Mouse (Mus musculus) heart, postnatal 0 days (tissue): ENCODE measurements around the gene Tex45. TPM values are rescaled to one million over a fixed set of nuclear protein-coding genes. Genes with fewer than 3 reads are reported as not detected.
A peak's percentile ranks its signal among the peaks of the same experiment; 100 is the strongest.

Experiments used
- ATAC-seq: fragments of 200-750 bp; cut with Nextera tagmentation; 2 replicates; pipeline ENCODE4 v1.8.0; 2017; ENCODE audit warnings: low read depth, moderate number of reproducible peaks, moderate library complexity; ENCODE audit not compliant: insufficient read depth
- DNase-seq: peaks from one replicate; pipeline ENCODE4 v3.0.0-alpha.2; 2016; ENCODE audit warnings: low spot score
- H3K27ac ChIP-seq: fragments of 300-500 bp; sonication (generic); 2 replicates; pipeline ENCODE4 v1.5.1; 2014; ENCODE audit warnings: low read depth, mild to moderate bottlenecking
- H3K27me3 ChIP-seq: fragments of 300-500 bp; sonication (generic); 2 replicates; pipeline ENCODE4 v1.6.1; 2014; ENCODE audit warnings: low read length, mixed read lengths; ENCODE audit not compliant: control insufficient read depth, insufficient read depth
- H3K36me3 ChIP-seq: fragments of 300-500 bp; sonication (generic); replicated peaks from 2 replicates; pipeline ENCODE4 v1.6.1; 2014; ENCODE audit warnings: low read length, mixed read lengths; ENCODE audit not compliant: control insufficient read depth, insufficient read depth
- H3K4me1 ChIP-seq: fragments of 300-500 bp; sonication (generic); 2 replicates; pipeline ENCODE4 v1.6.1; 2014; ENCODE audit warnings: antibody characterized with exemption; ENCODE audit not compliant: control insufficient read depth, insufficient read depth
- H3K4me2 ChIP-seq: fragments of 300-500 bp; sonication (generic); 2 replicates; pipeline ENCODE4 v1.6.1; 2014; ENCODE audit warnings: low read depth, mild to moderate bottlenecking, low read length, moderate library complexity
- H3K4me3 ChIP-seq: fragments of 300-500 bp; sonication (generic); 2 replicates; pipeline ENCODE4 v1.5.1; 2014; ENCODE audit warnings: low read depth, low read length
- H3K9ac ChIP-seq: fragments of 300-500 bp; sonication (generic); replicated peaks from 2 replicates; pipeline ENCODE4 v1.6.1; 2014; ENCODE audit warnings: low read depth, low read length, mixed read lengths
- H3K9me3 ChIP-seq: fragments of 300-500 bp; sonication (generic); replicated peaks from 2 replicates; pipeline ENCODE4 v1.6.1; 2016; ENCODE audit warnings: low read length; ENCODE audit not compliant: control insufficient read depth
- CTCF ChIP-seq: IDR thresholded peaks from 2 replicates; pipeline ENCODE4 v1.5.1; 2016; ENCODE audit warnings: antibody characterized with exemption, control low read depth, low read depth
- EP300 ChIP-seq: IDR thresholded peaks from 2 replicates; pipeline ENCODE4 v1.6.1; 2016; ENCODE audit warnings: antibody characterized with exemption, low read depth
- WGBS: fragments of 180-500 bp; shearing (Covaris S2); extraction: QIAGEN DNeasy Blood & Tissue Kit; methylation state at CpG from one replicate; pipeline ENCODE4 v1.1.7; 2014; 5-methylcytosine and 5-hydroxymethylcytosine counted together
- polyA plus RNA-seq: library from polyadenylated mRNA; unstranded; fragments of >200 nt; fragmentation: Nextera tagmentation; extraction: Ambion mirVana; gene quantifications from 2 replicates; pipeline ENCODE4 v1.2.1, GENCODE M21; 2015
- total RNA-seq: library from RNA; depleted of rRNA; stranded (reverse); fragments of >200 nt; gene quantifications from 2 replicates; pipeline ENCODE4 v1.2.3, GENCODE M21; 2014; ENCODE audit warnings: low replicate concordance

Tex45 gene
- total and polyA plus RNA-seq, 2 experiments from 2014 or later, result not detected

DNA sequence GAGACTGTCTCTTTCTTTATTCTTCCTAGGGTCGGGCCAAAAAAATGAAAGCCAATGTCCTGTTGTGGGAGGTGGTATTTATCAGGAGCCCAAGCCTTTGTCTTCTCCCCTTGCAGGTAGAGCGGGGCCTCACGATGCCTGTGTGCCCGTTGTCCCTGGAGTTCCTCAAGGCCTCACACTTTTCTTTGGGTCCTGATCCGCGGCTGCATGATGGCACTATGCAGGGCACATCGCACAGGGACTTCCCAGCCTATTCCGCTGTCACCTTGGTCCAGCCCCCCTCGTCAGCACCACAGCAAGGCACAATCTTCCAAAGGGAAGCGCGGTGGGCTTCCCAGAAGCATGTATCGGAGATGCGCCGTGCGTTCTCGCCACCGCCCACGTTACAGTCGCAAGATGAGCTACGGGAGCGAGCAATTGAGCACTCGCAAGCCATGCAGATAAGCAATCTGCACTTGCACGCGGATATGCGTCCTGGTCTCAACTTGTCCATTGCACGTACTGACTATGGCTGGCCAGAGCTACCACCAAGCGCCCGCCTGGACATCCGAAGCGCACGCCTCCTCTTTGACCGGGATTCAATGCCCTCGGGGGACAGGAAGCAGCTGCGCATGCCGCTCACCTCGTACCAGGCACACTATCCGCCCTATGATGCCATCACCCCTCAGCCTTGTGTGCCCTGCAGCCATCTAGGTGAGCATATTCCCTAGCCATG is 5.2 kb downstream of the Tex45 start:
- no peak overlapping the region for H3K27ac ChIP-seq
- DNase-seq (no peak), ATAC-seq (no peak)
- peak overlapping the region; percentile 32 for H3K4me3 ChIP-seq
- H3K4me1 ChIP-seq, result 0 out of 2 replicates have a peak, but pooled peaks cover 3% of the 10 kb centered on the region
- 19% methylated on average over 37 of the region's 37 CpGs for WGBS
- no peaks in the 10 kb centered on the region for H3K27me3 ChIP-seq
- peak overlapping the region; percentile 57 for H3K4me2 ChIP-seq
- H3K36me3 ChIP-seq, result no peaks in the 10 kb centered on the region
- no peak overlapping the region for H3K9ac ChIP-seq
- H3K9me3 ChIP-seq, result no peaks in the 10 kb centered on the region
- TF ChIP-seq EP300 (no peak), CTCF (no peak)

- Histone ChIP-seq H3K4me3 (no peak overlapping the region), H3K36me3 (no peaks in the 10 kb centered on the region), H3K4me1 (0 out of 2 replicates have a peak, but pooled peaks cover 3% of the 10 kb centered on the region), H3K9ac (no peak overlapping the region), H3K4me2 (no peak overlapping the region), H3K27ac (no peak overlapping the region), H3K9me3 (no peaks in the 10 kb centered on the region), H3K27me3 (no peaks in the 10 kb centered on the region)
- TF ChIP-seq EP300 (no peak), CTCF (no peak)
- no peak for DNase-seq
- no peak for ATAC-seq
- WGBS, result 43% methylated on average over 4 of the region's 4 CpGs
These were observed 9.6 kb downstream of the Tex45 start for GRCm38 (mm10) chr8:3480221-3480785.

- Histone ChIP-seq H3K9ac (no peak overlapping the region), H3K9me3 (no peaks in the 10 kb centered on the region), H3K4me2 (no peak overlapping the region), H3K27me3 (no peaks in the 10 kb centered on the region), H3K36me3 (no peaks in the 10 kb centered on the region), H3K27ac (no peak overlapping the region), H3K4me3 (no peak overlapping the region), H3K4me1 (0 out of 2 replicates have a peak, but pooled peaks cover 2% of the 10 kb centered on the region)
- TF ChIP-seq EP300, result no peak
- TF ChIP-seq CTCF, result no peak
- DNase-seq, result no peak
- 62% methylated on average over 5 of the region's 5 CpGs for WGBS
- no peak for ATAC-seq
These were observed 10.9 kb downstream of the Tex45 start for GRCm38 (mm10) chr8:3481605-3482004.

DNA sequence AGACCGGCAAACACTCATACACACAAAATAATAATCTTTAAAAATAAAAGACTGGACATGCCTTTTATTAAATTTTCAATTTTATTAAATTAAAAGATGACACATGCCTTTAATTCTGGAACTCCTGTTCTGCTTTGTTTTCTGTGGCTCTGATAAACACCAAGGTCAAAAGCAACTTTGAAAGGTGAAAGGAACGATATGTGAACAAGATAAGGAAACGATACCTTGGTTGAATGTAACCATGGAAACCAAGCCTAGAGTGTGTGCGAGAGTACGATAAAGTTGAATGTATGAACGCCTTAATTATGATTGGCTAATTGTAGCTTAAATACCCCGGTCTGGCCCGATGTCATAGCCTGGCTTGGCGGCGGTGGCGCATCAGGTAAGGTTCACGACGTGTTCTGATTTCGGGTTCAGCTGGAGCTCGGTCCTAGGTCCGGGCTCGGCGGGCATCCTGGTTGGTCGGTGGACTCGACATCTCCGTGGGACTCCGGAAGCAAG is 11.6 kb downstream of the Tex45 start:
- no peak overlapping the region for H3K4me3 ChIP-seq
- H3K36me3 ChIP-seq, result no peaks in the 10 kb centered on the region
- DNase-seq (no peak), ATAC-seq (no peak)
- H3K9ac ChIP-seq, result no peak overlapping the region
- no peak overlapping the region for H3K4me2 ChIP-seq
- H3K4me1 ChIP-seq, result 0 out of 2 replicates have a peak, but pooled peaks cover 9% of the 10 kb centered on the region
- no peak for TF ChIP-seq EP300
- TF ChIP-seq CTCF, result no peak
- 79% methylated on average over 22 of the region's 22 CpGs for WGBS
- no peak overlapping the region for H3K27ac ChIP-seq
- no peaks in the 10 kb centered on the region for H3K27me3 ChIP-seq
- H3K9me3 ChIP-seq, result no peaks in the 10 kb centered on the region

- no peak for TF ChIP-seq CTCF
- TF ChIP-seq EP300, result no peak
- no peak overlapping the region for H3K27ac ChIP-seq
- WGBS, result 51% methylated on average over 7 of the region's 7 CpGs
- no peak for ATAC-seq
- no peak overlapping the region for H3K4me3 ChIP-seq
- H3K27me3 ChIP-seq, result no peaks in the 10 kb centered on the region
- 0 out of 2 replicates have a peak, but pooled peaks cover 9% of the 10 kb centered on the region for H3K4me1 ChIP-seq
- H3K4me2 ChIP-seq, result no peak overlapping the region
- no peaks in the 10 kb centered on the region for H3K36me3 ChIP-seq
- H3K9me3 ChIP-seq, result no peaks in the 10 kb centered on the region
- no peak for DNase-seq
- H3K9ac ChIP-seq, result no peak overlapping the region
These were observed 12.9 kb downstream of the Tex45 start for GRCm38 (mm10) chr8:3483546-3483945.
